ENCODE assay signal across 30 mouse cellular contexts in the genomic region with DNA sequence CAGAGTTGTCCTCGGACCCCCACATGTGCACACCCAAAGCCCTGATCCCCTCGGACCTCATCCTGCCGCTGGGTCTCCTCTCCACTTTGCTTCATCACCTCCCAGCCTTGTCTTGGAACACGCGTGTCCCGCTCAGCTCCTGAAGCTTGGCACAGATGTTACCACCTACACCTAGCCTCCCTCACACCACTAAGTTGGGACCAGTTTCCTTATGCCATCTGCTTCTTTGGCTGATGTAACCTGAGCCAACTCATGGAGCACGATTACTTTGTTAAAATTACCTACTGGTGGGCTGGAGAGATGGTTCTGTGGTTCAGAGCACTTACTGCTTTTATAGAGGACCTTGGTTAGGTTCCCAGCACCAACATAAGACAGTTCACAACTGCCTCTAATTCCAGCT. TPM values are rescaled to one million over a fixed set of nuclear protein-coding genes. Genes with fewer than 3 reads are reported as not detected.
DNase-seq lines count a peak whose midpoint lies in the region; ATAC-seq lines count a peak whose summit lies in the region.
"Had no signal": no experiment of that assay in that cellular context is flagged by ENCODE, and none has a peak within 500 bp of the region (broad histone marks: within the 10 kb centered on the region; RNA-seq: fewer than 3 reads in every experiment).

No protein-coding gene starts in this region.

- no peak overlapping the region for H3K27ac ChIP-seq in neural tube, embryonic 15.5 days (replicated peaks)
- H3K27ac ChIP-seq: embryonic facial prominence, embryonic 10.5 days; heart, embryonic 15.5 days; hindbrain, embryonic 15.5 days; intestine, embryonic 15.5 days; layer of hippocampus, adult 2 months; limb, embryonic 15.5 days; liver, embryonic 14.5 days; midbrain, embryonic 15.5 days; neural tube, embryonic 12.5 days had no signal

- no peak for ATAC-seq in neural tube, embryonic 15.5 days (ENCODE audit: low FRiP score)
- ATAC-seq: forebrain, postnatal 0 days; intestine, embryonic 15.5 days; midbrain, embryonic 15.5 days had no signal

- H3K4me1 ChIP-seq in neural tube, embryonic 15.5 days: peaks cover 22% of the 10 kb centered on the region

- no peaks in the 10 kb centered on the region for H3K9me3 ChIP-seq in neural tube, embryonic 15.5 days (replicated peaks)
- H3K9me3 ChIP-seq: embryonic facial prominence, embryonic 10.5 days; heart, embryonic 15.5 days; hindbrain, embryonic 15.5 days; intestine, embryonic 15.5 days; limb, embryonic 15.5 days; midbrain, embryonic 15.5 days; neural tube, embryonic 12.5 days had no signal

- H3K4me2 ChIP-seq in neural tube, embryonic 15.5 days: no peak overlapping the region
- H3K4me2 ChIP-seq: heart, embryonic 15.5 days; hindbrain, embryonic 15.5 days; intestine, embryonic 15.5 days; limb, embryonic 15.5 days; lung, embryonic 14.5 days; midbrain, embryonic 15.5 days; neural tube, embryonic 12.5 days had no signal

- no peaks in the 10 kb centered on the region for H3K36me3 ChIP-seq in neural tube, embryonic 15.5 days
- H3K36me3 ChIP-seq: heart, embryonic 15.5 days; hindbrain, embryonic 15.5 days; intestine, embryonic 15.5 days; limb, embryonic 15.5 days; midbrain, embryonic 15.5 days; neural tube, embryonic 12.5 days had no signal

- H3K9ac ChIP-seq in neural tube, embryonic 15.5 days (replicated peaks): no peak overlapping the region
- H3K9ac ChIP-seq: forebrain, postnatal 0 days; heart, embryonic 15.5 days; hindbrain, embryonic 15.5 days; intestine, embryonic 15.5 days; limb, embryonic 15.5 days; liver, embryonic 14.5 days; lung, embryonic 14.5 days; midbrain, embryonic 15.5 days; neural tube, embryonic 12.5 days had no signal

- H3K27me3 ChIP-seq in neural tube, embryonic 15.5 days (replicated peaks): no peaks in the 10 kb centered on the region
- H3K27me3 ChIP-seq: heart, embryonic 15.5 days; hindbrain, embryonic 15.5 days; intestine, embryonic 15.5 days; limb, embryonic 15.5 days; midbrain, embryonic 15.5 days; neural tube, embryonic 12.5 days had no signal

- H3K4me3 ChIP-seq in neural tube, embryonic 15.5 days (replicated peaks): no peak overlapping the region
- H3K4me3 ChIP-seq: embryonic facial prominence, embryonic 10.5 days; heart, embryonic 15.5 days; hindbrain, embryonic 15.5 days; intestine, embryonic 15.5 days; layer of hippocampus, adult 2 months; limb, embryonic 15.5 days; midbrain, embryonic 15.5 days; neural tube, embryonic 12.5 days had no signal

- WGBS in neural tube, embryonic 15.5 days: 90% methylated on average over 7 of the region's 7 CpGs

- DNase-seq in frontal cortex, postnatal 36 days (ENCODE audit: low spot score in 2 of 2): peak; percentile 48 to 80
- no peak for DNase-seq in frontal cortex, postnatal 25 days (ENCODE audit: low spot score in 2 of 2)
- peak; percentile 59 to 69 for DNase-seq in left cerebral cortex, adult 18-20 months (ENCODE audit: low spot score in 2 of 2)
- DNase-seq in left cerebral cortex, postnatal 4 days: no peak
- peak; percentile 53 to 54 for DNase-seq in right cerebral cortex, adult 2 months (ENCODE audit: low spot score in 2 of 2)
- no peak for DNase-seq in right cerebral cortex, postnatal 14 days
- DNase-seq in right cerebral cortex, postnatal 25 days: peak; percentile 64
- DNase-seq: adrenal gland, postnatal 36 days; cerebellum, adult 11 months; cerebellum, adult 9-11 months; forebrain, postnatal 0 days; gastrocnemius, postnatal 14 days; heart, adult 18-20 months; kidney, adult 9 months; kidney, postnatal 14 days; lung, embryonic 14.5 days; lung, postnatal 36 days; retina, postnatal 1 day; thymus, adult 2 months; thymus, postnatal 4 days had no signal

- intact Hi-C loops in left cerebral cortex, postnatal 4 days (cut with DNase I): no loop called here

RNA-seq across cellular contexts. Expression of a gene that starts 3.1 kb away (rescaled TPM):
- total RNA-seq in left cerebral cortex, adult 18-20 months (2021): 10 to 100 TPM; 71.6 to 79.5 TPM
- total RNA-seq in left cerebral cortex, postnatal 4 days (2021): 100 to 1,000 TPM; 130 to 133 TPM
- polyA plus RNA-seq in neural tube, embryonic 15.5 days (2015; fragmentation: Nextera tagmentation; extraction: Ambion mirVana): 138 and 161 TPM in 2 replicates

RNA-seq across cellular contexts. Expression of a gene that starts 56.6 kb away (rescaled TPM):
- 10 to 100 TPM; 42.1 to 44.0 TPM for total RNA-seq in left cerebral cortex, adult 18-20 months (2021)
- 10 to 100 TPM; 41.2 to 46.3 TPM for total RNA-seq in left cerebral cortex, postnatal 4 days (2021)
- 89.9 and 109 TPM in 2 replicates for polyA plus RNA-seq in neural tube, embryonic 15.5 days (2015; fragmentation: Nextera tagmentation; extraction: Ambion mirVana)

Comparison
In these comparisons a context has a peak if more than half of its experiments do, and no peak if none do; other contexts are left out.
1. DNase-seq: peak in frontal cortex, postnatal 36 days (2 of 2), left cerebral cortex, adult 18-20 months (2 of 2), right cerebral cortex, adult 2 months (2 of 2) and right cerebral cortex, postnatal 25 days (single experiment); none in frontal cortex, postnatal 25 days (0 of 2), left cerebral cortex, postnatal 4 days (single experiment) and right cerebral cortex, postnatal 14 days (single experiment).